Mouse (Mus musculus) adrenal gland, adult (tissue): ENCODE data around the gene Def8.

Experiments
- DNase-seq, 2 experiments: peaks; one replicate each; pipeline ENCODE4 v3.0.0; 2022 to 2023; ENCODE audit warnings: low spot score in 1 of 2; ENCODE audit not compliant: inconsistent age in 2 of 2

Def8 gene

DNA sequence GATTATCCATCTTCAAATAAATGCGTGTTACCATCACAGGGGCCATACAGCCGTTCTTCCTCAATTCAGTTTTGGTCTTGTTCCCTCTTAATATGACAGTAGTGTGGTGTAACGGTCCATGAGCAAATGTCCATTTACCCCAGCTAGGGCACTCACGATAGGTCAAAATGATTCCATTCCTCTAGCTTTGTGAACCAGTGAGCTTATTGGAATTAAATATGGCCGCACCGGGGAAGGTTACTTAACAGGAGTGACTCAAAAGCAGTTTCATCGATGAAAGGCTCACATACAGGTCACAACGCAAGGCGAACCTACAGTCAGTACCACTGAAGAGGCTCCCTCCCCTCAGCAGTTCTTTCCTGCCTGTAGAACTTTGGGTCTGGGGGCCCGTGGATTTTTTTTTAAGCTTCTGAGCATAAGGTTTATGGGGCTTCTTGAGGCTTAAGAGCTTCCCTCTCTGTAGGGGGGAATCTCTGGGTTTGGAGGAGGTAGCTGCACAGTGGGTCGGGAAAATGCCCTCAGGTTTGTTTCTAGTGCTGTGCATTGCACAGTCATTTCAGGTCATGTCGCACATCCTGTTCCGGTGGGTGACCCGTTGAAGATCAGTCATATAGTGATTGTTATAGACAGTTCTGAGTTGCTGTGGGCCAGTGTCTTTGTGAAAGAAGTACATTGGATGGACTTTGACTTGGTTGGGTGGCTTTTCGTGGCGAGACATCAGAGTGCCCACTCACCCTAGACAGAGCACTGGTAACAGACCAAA, 55.3 kb downstream of the Def8 start:
- DNase-seq, result peak; percentile 13 to 75

DNA sequence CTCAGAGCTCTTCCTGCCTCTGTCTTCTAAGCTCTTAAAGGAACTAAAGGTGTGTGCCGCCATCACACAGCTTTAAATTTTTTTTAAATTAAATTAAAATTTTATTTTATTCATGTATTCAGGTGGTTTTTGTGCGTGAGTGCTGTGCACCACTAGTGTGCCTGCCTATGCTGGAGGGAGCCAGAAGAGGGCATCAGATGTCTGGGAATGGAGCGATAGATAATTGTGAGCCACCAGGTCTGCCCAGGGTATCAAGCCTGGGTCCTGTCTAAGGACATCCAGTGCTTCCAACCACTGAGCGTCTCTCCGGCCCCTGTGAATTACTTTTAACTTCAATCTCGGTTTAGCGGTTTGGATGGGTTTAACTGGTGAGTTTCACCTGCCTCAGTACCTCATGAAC, 59.3 kb downstream of the Def8 start:
- peak in 1 of 2 experiments; percentile 48 for DNase-seq

DNA sequence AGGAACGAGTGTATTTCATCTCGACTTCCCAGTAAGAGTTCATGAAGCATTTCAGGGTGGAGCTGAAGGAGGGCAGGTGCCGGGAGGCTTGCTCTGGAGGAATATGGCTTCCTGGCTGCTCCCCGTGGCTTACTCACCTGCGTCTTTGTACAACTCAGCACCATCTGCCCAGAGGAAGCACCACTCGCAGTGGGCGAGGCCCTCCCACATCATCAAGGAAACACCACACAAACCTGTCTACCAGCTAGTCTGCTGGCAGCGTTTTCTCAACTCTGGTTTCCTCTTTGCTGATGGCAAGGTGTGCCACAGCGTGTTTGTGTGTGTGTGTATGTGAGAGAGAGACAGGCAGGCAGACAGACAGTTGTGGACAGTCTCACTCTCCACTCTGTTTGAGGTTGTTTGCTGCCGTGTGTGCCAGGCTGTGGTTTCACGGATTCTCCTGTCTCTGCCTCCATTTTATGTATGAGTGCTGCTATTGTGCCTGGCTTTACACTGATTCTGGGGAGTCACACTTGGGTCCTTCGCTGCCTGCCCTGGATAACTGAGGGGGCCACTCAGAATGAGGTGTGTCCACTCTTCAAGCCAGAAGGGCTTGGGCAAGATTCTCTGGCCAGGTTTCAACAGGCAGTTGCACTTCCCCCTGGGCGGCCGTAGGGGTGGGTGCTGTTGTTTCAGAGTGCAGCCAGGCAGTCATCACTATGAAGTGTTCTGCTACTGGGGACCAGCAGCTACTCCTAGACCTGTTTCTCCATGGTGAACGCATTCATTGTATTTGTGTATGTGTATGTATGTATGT, 68.2 kb downstream of the Def8 start:
- DNase-seq, result no peak

DNA sequence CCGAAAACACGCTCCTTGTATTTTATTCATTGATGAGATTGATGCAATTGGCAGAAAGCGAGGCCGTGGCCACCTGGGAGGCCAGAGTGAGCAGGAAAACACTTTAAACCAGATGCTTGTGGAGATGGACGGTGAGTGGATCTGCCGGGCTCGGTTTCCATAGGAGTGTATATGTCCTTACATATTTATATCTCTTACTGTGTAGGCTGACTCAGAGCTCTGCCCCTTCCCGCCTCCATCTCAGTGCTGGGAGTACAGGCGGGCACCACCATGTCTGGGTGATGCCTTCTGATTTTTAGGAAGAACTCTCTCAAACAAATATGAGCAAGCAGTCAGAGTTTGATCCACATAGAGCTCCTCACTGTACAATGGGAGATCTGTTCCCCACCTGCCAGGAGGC, 69.6 kb downstream of the Def8 start:
- no peak for DNase-seq

DNA sequence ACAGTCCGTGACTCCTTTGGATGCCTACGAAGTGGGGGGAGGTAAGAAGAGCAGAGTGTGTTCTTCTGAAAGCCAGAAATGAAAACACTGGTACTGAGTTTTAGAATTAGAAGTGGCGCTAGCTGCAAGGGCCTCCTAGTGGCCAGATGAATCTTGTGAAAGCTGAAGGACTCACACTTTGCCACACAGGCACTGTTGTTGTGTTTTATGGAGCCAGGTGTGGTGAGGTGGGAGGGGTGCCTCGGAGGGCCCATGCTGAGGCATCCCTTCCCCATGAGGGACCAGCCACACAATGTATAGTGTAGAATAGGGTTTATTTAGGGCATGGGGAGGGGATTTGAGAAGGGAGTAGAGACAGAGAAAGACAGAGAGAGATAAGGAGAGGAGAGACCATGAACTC, 74.4 kb downstream of the Def8 start:
- DNase-seq, result no peak

DNA sequence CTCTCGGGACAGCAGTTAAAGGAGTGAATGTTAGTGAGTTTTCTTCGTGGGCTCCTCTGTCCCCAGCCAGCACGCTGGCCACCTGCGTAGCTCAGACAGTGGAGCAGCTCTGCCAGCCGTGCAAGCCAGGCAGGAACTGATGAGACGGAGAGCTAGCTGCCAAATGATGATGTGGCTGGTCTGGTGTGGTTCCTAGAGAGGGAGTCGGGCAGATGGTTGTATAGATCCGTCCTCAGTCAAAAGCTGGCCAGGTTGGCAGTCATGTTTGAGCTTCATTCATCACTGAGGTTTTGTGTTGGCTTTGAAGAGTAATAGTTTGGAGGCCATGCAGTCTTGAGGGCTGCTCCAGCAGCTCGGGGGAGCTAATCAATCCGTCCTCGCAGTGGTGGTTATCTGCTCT, 75.6 kb downstream of the Def8 start:
- no peak for DNase-seq

DNA sequence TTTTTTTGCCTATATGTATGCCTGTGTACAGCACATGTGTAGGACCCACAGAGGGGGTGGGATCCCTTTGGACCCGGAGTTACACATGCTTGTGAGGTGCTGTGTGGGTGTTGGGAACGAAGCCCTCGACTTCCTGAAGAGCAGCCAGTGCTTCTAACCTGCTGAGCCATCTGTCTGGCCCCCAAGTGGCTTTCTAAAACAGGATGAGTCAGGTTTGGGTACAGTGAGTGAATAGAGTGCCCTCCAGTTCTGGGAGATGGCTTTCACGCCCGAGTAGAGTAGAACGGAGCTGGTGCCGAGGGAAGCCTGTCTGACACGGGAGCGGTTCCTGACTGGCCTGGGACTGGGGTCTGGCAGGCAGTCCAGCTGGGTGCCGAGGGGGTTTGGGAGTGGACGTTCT, 76.2 kb downstream of the Def8 start:
- no peak for DNase-seq

DNA sequence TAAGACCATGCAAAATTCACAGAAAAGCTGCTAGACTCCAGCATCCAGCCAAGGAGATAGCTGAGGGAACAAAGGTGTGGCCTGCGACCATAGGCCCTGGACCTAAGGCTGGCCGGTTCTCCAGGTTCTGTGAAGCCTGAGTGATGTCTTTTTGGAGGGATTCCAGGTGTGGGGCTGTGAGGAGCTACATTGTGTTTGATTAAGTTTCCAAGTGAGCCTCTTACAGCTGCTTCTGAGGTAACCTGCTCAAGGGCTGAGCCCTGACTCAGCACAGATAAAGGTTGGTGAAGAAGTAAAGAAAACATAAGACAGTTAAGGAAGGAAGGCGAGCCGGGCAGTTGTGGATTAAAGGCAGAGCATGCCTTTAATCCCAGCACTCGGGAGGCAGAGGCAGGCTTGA, 78.9 kb downstream of the Def8 start:
- DNase-seq, result no peak

DNA sequence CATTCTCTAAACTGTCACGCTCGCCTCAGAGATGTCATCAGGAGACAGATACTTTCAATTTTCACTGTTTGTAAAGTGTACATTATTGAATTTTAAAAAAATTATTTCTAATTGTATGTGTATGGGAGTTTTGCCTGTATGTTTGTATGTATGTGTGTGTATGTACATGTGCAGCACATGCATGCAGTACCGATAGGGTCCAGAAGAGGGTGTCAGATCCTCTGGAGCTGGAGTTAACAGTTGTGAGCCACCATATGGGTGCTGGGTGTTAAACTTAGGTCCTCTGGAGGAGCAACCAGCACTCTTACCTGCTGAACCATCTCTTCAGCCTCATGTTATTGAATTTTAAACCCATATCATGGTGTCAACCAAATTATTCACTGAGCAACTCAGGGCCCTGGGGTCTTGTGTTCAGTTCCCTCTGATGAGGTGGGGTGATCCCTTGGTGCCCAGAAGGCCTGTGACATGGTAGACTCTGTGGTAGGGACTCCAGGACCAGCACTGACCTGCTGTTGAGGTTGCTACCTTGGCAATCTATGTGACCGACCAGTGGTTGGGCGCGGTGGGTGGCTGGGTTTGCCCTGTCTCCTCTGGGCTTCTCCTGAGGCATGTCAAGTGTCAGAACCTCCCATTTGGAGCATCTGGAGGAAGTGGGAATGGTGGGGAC, 80.6 kb downstream of the Def8 start:
- DNase-seq, result no peak

DNA sequence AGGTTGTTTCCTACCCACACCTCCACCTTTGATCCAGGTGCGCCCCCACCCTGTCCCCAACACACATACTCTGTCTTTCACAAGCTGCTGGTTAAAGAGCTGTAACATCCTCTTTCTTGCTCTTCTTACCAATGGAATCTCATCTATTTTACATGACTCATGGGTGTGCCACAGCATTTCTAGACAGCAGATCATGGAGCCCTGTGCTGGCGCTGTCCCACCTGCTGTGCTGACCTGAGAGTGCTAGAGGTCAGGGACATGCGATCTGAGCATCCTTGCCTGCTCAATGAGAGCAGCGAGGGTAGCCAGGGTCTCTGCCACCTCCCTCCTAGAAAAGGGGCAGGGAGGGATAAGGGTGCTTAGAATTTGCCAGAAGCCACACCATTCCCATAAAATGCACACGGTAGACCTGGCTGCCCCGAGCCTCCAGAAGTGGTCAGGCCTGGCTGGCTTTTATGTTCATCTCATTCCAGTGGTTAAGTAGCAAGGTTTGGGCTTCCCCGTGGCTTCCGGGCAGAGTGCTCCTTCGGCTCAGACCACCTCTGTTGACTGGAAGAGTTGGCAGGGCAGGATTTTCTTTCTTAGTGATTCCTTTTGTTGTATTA, 81.4 kb downstream of the Def8 start:
- no peak for DNase-seq

DNA sequence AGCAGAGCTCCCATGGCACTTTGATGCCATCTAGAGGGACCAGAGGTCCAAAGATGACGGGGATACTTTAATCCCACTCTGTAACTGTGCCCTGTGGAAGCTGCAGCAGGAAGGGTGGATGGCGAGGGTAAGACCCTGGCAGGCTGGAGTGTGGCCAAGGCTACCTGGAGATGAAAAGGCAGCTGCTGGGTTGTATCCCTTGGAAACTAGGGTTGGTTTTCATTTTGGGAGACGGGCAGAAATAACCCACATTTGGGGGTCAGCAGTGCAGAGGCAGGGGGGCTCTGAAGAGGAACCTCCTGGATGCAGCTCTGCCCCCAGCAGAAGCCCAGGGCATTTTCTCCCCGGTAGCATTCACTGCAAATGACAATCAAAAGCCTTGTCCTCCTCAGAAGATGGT, 81.9 kb downstream of the Def8 start:
- DNase-seq, result no peak

DNA sequence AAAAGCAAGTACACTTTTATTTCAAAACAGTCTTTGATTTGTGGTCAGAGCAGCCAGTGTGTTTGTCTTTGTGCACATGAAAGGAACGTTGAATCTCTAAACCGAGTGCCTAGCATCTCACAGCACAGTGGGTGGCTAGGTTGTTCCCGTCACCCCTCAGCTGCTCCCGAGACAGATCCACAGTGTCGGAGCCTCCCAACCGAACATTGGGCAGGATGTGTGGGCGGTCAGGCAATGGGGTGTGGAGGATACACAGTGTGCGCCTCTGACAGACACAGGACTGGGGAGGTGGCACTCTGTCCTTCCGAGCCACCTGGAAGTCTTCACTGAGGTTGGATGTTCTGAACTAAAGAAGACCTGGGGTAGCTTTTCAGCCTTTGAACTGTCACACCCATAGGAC, 82.4 kb downstream of the Def8 start:
- no peak for DNase-seq

DNA sequence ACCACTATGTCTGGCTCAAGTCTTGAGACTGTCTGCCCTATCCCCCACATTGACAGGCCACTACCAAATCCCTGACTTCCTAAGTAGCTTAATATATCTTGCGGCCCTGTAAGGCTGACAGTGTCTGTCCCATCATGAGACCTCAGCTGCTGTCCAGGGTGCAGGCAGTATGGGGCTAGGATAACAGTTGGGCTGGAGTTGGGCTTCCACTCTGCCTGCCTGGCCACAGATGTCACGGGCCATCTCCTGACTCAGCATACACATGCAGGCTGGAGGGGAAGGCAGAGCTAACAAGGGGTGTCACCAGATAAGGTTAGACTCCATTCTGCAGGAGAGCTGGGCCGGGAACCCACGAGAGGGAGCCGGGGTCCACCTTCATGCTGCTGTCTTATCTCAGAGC, 83.8 kb downstream of the Def8 start:
- DNase-seq, result no peak

DNA sequence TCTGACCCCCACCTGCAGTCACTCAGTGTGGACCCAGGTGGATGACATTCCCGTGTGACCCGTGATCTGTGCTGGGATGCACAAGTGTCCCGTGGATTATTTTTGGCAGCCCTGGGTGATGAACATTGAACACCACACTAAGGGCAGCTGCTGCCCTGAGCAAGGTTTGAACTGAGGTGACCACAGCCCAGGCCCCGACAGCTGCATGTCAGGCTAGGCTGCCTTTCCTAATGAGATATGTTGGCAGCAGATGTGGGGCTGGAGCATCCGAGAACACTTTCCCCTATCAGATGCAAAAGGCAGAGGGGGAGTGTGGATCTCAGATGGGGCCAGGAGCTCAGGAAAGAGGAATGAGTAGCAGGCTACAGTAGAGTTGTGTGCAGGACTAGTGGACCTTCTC, 87.5 kb downstream of the Def8 start:
- DNase-seq, result no peak
